Mouse (Mus musculus) thymus, adult 2 months (tissue): Measurements from ENCODE around the gene Fam241b. TPM values are rescaled to one million over a fixed set of nuclear protein-coding genes. Genes with fewer than 3 reads are reported as not detected.

Experiments used
- DNase-seq: peaks from one replicate; pipeline ENCODE4 v3.0.0; 2021
- H3K27ac ChIP-seq: fragments of 200-500 bp; 2 replicates; pipeline ENCODE4 v1.5.1; 2012; ENCODE audit warnings: low read length, control low read depth; ENCODE audit not compliant: control insufficient read depth, insufficient read depth
- H3K27me3 ChIP-seq: fragments of 200-500 bp; 2 replicates; pipeline ENCODE4 v1.6.1; 2012; ENCODE audit warnings: mild to moderate bottlenecking, low read length, moderate library complexity, mixed read lengths; ENCODE audit not compliant: control insufficient read depth, insufficient read depth
- H3K36me3 ChIP-seq: fragments of 200-500 bp; 2 replicates; pipeline ENCODE4 v1.6.1; 2012; ENCODE audit warnings: mild to moderate bottlenecking, low read length, moderate library complexity; ENCODE audit not compliant: control insufficient read depth, insufficient read depth
- H3K4me1 ChIP-seq: fragments of 200-500 bp; replicated peaks from 2 replicates; pipeline ENCODE4 v1.6.1; 2012; ENCODE audit warnings: low read length; ENCODE audit not compliant: control insufficient read depth, insufficient read depth
- H3K4me3 ChIP-seq: fragments of 200-500 bp; 2 replicates; pipeline ENCODE4 v1.5.1; 2012; ENCODE audit warnings: mild to moderate bottlenecking, low read length, control low read depth, moderate library complexity; ENCODE audit not compliant: control insufficient read depth, insufficient read depth
- CTCF ChIP-seq: fragments of 200-500 bp; IDR thresholded peaks from 2 replicates; pipeline ENCODE4 v1.5.1; 2012; ENCODE audit warnings: mild to moderate bottlenecking, control low read depth, low read length, moderate library complexity, borderline replicate concordance; ENCODE audit not compliant: control insufficient read depth, poor library complexity, insufficient read depth; ENCODE audit errors: extremely low read depth
- POLR2A ChIP-seq: fragments of 200-500 bp; IDR thresholded peaks from 2 replicates; pipeline ENCODE4 v1.6.1; 2012; ENCODE audit warnings: mild to moderate bottlenecking, low read length, control low read depth, moderate library complexity; ENCODE audit not compliant: control insufficient read depth, poor library complexity, insufficient read depth; ENCODE audit errors: extremely low read depth
- WGBS: fragments of 180-500 bp; shearing (Covaris S2); methylation state at CpG from one replicate; pipeline ENCODE4 v1.1.7; 2018; 5-methylcytosine and 5-hydroxymethylcytosine counted together
- polyA plus RNA-seq: library from polyadenylated mRNA; depleted of rRNA; stranded (reverse); fragments of >200 nt; gene quantifications from 2 replicates; pipeline ENCODE4 v1.2.3, GENCODE M21; 2012

The Fam241b gene
- polyA plus RNA-seq, 1 experiment, result 4.0 TPM

DNA sequence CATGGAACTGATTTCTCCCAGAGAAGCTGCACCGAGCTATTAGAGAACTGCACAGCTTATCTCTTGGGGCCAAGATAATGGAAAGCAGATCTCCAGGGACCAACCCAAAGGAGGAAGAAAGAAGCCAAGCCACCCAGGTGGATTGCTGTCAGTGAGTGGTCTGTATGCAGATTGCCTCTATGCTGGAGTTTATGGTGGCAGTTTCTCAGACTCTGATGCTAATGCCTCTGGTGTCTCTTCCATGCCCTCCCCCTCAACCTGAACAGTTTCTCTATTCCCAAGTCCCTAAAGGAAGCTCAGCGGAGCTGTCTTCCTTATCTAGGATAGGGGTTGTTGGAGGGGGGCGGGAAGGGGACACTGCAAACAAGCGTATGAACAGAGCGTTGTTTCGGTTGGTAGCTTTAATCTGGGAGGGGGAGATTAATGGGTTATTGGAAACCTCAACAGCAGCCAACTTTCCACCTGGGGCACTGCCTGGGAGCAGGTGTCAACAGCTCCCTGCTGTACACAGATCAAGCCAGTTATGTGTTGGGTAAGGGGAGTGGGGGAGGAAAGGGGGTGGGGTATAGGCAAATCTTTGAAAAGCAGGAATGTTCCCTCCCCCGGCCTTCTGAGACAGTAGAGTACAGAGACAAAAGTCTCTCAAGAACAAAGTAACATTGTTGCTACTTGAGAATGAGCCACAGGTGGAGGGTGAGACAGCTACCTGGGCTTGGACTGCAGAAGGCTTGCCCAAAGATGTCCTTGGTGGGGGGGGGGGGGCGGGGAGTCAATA is 7.8 kb downstream of the Fam241b start:
- 17% methylated on average over 8 of the region's 8 CpGs for WGBS
- Histone ChIP-seq H3K4me1 (no peaks in the 10 kb centered on the region), H3K4me3 (no peak overlapping the region), H3K27ac (no peak overlapping the region), H3K36me3 (no peaks in the 10 kb centered on the region), H3K27me3 (no peaks in the 10 kb centered on the region; the same call in 1 of the 2 replicates)
- DNase-seq, result no peak
- TF ChIP-seq POLR2A (no peak), CTCF (no peak)

DNA sequence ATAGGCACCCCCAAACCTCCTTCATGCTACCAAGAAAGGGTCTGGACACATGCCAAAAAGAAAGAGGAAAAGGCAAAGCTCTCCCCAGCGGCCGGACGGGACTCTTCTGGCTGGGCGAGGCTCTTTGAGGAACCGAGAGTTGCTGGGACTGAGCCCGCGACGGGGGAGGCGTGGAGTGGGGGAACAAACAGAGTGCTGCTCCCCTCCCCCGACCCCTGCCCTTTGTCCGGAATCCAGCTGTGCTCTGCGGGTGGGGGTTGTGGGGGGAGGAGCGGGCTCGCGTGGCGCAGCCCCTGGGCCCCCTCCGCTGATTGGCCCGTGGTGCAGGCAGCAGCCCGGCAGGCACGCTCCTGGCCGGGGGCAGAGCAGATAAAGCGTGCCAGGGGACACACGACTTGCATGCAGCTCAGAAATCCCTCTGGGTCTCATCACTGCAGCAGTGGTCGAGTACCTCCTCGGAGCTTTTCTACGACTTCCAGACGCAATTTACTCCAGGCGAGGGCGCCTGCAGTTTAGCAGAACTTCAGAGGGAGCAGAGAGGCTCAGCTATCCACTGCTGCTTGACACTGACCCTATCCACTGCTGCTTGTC is 10.9 kb downstream of the Fam241b start, which contains the start of gene Neurog3:
Neurog3 (plus strand) TSS at position 400 of the 591 bp plus-strand sequence.
- Histone ChIP-seq H3K36me3 (no peaks in the 10 kb centered on the region), H3K27ac (no peak within 1 kb of the TSS), H3K4me1 (no peaks in the 10 kb centered on the region), H3K4me3 (no peak within 1 kb of the TSS), H3K27me3 (no peaks in the 10 kb centered on the region; the same call in 1 of the 2 replicates)
- no peak for TF ChIP-seq CTCF
- TF ChIP-seq POLR2A, result no peak
- DNase-seq, result no peak
- WGBS, result 4% methylated on average over 29 of the region's 29 CpGs

DNA sequence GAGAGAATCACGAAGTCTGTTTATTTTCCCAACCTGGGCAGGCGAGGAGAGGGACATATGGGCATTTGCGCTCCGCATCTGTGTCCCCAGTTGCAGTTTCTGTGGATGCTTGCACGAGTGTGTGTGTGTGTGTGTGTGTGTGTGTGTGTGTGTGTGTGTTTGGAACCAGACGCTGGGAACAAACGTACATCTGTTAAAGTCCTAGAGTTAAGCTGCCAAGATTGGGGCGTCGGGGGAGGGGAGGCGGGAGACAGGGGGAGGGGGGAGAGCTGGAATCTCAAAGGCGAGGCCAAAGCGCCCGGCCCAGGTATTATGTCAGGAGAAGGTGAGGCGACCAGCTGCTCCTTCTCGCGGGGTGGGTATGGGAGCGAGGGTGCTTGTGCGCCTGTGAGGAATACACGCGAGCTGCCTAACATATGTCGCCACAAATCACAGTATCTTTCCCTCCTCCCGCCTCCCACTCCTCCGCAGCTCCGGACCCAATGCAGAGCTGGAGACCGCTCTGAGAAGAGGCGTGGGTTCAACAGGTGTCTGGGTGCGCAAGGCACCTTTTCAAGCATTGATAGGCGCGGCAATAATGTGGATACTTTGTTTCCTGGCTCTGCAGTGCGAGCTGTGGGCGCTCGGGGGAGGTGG is 15.3 kb downstream of the Fam241b start:
- no peak for DNase-seq
- no peaks in the 10 kb centered on the region for H3K36me3 ChIP-seq
- 8% methylated on average over 32 of the region's 32 CpGs for WGBS
- no peaks in the 10 kb centered on the region for H3K4me1 ChIP-seq
- no peaks in the 10 kb centered on the region; the same call in 1 of the 2 replicates for H3K27me3 ChIP-seq
- no peak overlapping the region for H3K27ac ChIP-seq
- TF ChIP-seq POLR2A (no peak), CTCF (no peak)
- no peak overlapping the region for H3K4me3 ChIP-seq

- Histone ChIP-seq H3K36me3 (no peaks in the 10 kb centered on the region), H3K27me3 (no peaks in the 10 kb centered on the region; the same call in 1 of the 2 replicates), H3K4me1 (no peaks in the 10 kb centered on the region), H3K4me3 (no peak overlapping the region), H3K27ac (no peak overlapping the region)
- DNase-seq, result no peak
- no peak for TF ChIP-seq POLR2A
- no peak for TF ChIP-seq CTCF
- 47% methylated on average over 21 of the region's 21 CpGs for WGBS
These were observed 15.9 kb downstream of the Fam241b start for GRCm38 (mm10) chr10:62127711-62128231.

DNA sequence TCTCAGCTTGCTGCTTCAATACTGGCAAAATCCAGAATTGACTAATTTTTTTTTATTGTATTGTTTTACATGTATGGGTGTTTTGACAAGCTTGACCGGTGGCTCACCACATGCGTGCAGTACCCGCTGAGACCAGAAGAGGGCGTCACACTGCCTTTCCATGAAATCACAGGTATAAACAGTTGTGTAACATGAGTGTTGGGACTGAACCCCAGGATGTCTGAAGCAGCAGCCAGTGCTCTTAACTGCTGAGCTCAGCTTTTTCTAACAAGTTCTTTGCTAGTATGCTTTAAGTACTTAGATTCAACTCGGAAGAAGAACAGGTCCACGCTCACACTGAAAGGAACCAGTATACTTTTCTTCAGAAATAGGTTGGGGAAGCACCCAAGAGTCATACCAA is 16.6 kb downstream of the Fam241b start:
- WGBS, result 44% methylated on average over 6 of the region's 6 CpGs
- H3K27ac ChIP-seq, result no peak overlapping the region
- H3K4me3 ChIP-seq, result no peak overlapping the region
- H3K27me3 ChIP-seq, result no peaks in the 10 kb centered on the region; the same call in 1 of the 2 replicates
- H3K36me3 ChIP-seq, result no peaks in the 10 kb centered on the region
- TF ChIP-seq CTCF (no peak), POLR2A (no peak)
- no peaks in the 10 kb centered on the region for H3K4me1 ChIP-seq
- no peak for DNase-seq
